Mouse (Mus musculus): ENCODE results near the gene Kcnip3. TPM values are rescaled to one million over a fixed set of nuclear protein-coding genes. Genes with fewer than 3 reads are reported as not detected.

Kcnip3 gene
- polyA plus RNA-seq, 1 experiment: 110 TPM

GRCm38 (mm10) chr2:127481841-127482532 lies 39.9 kb downstream of the Kcnip3 start:
- Histone ChIP-seq H3K27ac (ENCODE audit: insufficient read depth, low read length) (no peak overlapping the region), H3K4me1 (ENCODE audit: control insufficient read depth, insufficient read depth, low read length) (peaks cover 4% of the 10 kb centered on the region), H3K4me3 (ENCODE audit: insufficient read depth, low read length) (no peak overlapping the region)
- TF ChIP-seq POLR2A (IDR thresholded peaks at IDR 0.05; ENCODE audit: extremely low read depth, insufficient read depth, low read length): no peak
- no peak for TF ChIP-seq CTCF (IDR thresholded peaks at IDR 0.05; ENCODE audit: extremely low read depth, insufficient read depth, low read length)

- Histone ChIP-seq H3K4me1 (ENCODE audit: control insufficient read depth, insufficient read depth, low read length) (peaks cover 4% of the 10 kb centered on the region), H3K27ac (ENCODE audit: insufficient read depth, low read length) (no peak overlapping the region), H3K4me3 (ENCODE audit: insufficient read depth, low read length) (no peak overlapping the region)
- TF ChIP-seq POLR2A (IDR thresholded peaks at IDR 0.05; ENCODE audit: extremely low read depth, insufficient read depth, low read length) (no peak), CTCF (IDR thresholded peaks at IDR 0.05; ENCODE audit: extremely low read depth, insufficient read depth, low read length) (no peak)
Observed at GRCm38 (mm10) chr2:127479763-127480162, 42.1 kb downstream of the Kcnip3 start.

- TF ChIP-seq CTCF (IDR thresholded peaks at IDR 0.05; ENCODE audit: extremely low read depth, insufficient read depth, low read length) (no peak), POLR2A (IDR thresholded peaks at IDR 0.05; ENCODE audit: extremely low read depth, insufficient read depth, low read length) (no peak)
- H3K4me1 ChIP-seq (ENCODE audit: control insufficient read depth, insufficient read depth, low read length): peaks cover 4% of the 10 kb centered on the region
- H3K4me3 ChIP-seq (ENCODE audit: insufficient read depth, low read length): no peak overlapping the region
- H3K27ac ChIP-seq (ENCODE audit: insufficient read depth, low read length): no peak overlapping the region
Observed at GRCm38 (mm10) chr2:127479210-127479609, 42.7 kb downstream of the Kcnip3 start.

DNA sequence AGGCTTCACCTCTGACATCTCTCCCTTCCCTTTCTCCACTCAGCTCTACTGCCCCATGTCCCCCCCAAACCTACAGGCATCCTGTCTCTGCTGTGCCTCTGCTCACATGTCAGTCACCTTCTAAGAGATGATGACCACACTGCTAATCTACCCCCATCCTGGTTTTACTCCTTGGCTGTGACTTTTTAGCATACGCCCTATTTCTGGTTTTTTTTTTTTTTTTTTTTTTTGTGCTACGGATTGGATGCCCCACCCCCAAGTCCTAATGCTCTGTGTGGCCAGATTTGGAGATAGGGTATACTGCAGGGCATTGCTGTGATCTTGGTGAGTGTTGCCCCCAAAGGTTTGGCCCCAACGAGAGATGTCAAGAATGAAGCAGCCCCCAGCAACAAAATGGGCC lies 49.6 kb downstream of the Kcnip3 start:
- TF ChIP-seq POLR2A (IDR thresholded peaks at IDR 0.05; ENCODE audit: extremely low read depth, insufficient read depth, low read length) (no peak), CTCF (IDR thresholded peaks at IDR 0.05; ENCODE audit: extremely low read depth, insufficient read depth, low read length) (no peak)
- no peak overlapping the region for H3K4me3 ChIP-seq (ENCODE audit: insufficient read depth, low read length)
- peaks cover 4% of the 10 kb centered on the region for H3K4me1 ChIP-seq (ENCODE audit: control insufficient read depth, insufficient read depth, low read length)
- H3K27ac ChIP-seq (ENCODE audit: insufficient read depth, low read length): no peak overlapping the region

DNA sequence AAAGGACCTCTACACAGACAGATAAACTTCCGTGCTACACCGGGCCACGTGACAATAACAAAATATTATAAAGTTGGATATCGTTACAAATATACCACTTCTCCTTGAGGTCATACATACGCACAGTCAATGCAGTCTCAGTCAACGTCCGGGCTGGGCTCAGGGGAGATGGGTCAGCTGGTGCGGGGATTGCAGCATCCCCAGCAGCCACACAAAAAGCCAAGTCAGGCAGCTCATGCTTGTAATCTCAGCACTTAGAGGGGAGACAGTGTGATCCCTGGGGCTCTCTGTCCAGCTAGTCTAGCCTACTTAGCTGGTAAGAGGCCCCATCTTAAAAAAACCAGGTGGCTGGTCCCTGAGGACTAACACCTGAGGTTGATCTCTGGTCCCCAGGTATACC lies 50.6 kb downstream of the Kcnip3 start:
- H3K27ac ChIP-seq (ENCODE audit: insufficient read depth, low read length): no peak overlapping the region
- no peak overlapping the region for H3K4me3 ChIP-seq (ENCODE audit: insufficient read depth, low read length)
- TF ChIP-seq POLR2A (IDR thresholded peaks at IDR 0.05; ENCODE audit: extremely low read depth, insufficient read depth, low read length) (no peak), CTCF (IDR thresholded peaks at IDR 0.05; ENCODE audit: extremely low read depth, insufficient read depth, low read length) (no peak)
- H3K4me1 ChIP-seq (ENCODE audit: control insufficient read depth, insufficient read depth, low read length): peaks cover 4% of the 10 kb centered on the region

GRCm38 (mm10) chr2:127470661-127471060 lies 51.2 kb downstream of the Kcnip3 start:
- Histone ChIP-seq H3K27ac (ENCODE audit: insufficient read depth, low read length) (no peak overlapping the region), H3K4me3 (ENCODE audit: insufficient read depth, low read length) (no peak overlapping the region), H3K4me1 (ENCODE audit: control insufficient read depth, insufficient read depth, low read length) (peaks cover 4% of the 10 kb centered on the region)
- TF ChIP-seq POLR2A (IDR thresholded peaks at IDR 0.05; ENCODE audit: extremely low read depth, insufficient read depth, low read length): no peak
- no peak for TF ChIP-seq CTCF (IDR thresholded peaks at IDR 0.05; ENCODE audit: extremely low read depth, insufficient read depth, low read length)

GRCm38 (mm10) chr2:127470183-127470582 lies 51.7 kb downstream of the Kcnip3 start:
- H3K4me1 ChIP-seq (ENCODE audit: control insufficient read depth, insufficient read depth, low read length): peaks cover 4% of the 10 kb centered on the region
- no peak overlapping the region for H3K27ac ChIP-seq (ENCODE audit: insufficient read depth, low read length)
- no peak overlapping the region for H3K4me3 ChIP-seq (ENCODE audit: insufficient read depth, low read length)
- TF ChIP-seq POLR2A (IDR thresholded peaks at IDR 0.05; ENCODE audit: extremely low read depth, insufficient read depth, low read length) (no peak), CTCF (IDR thresholded peaks at IDR 0.05; ENCODE audit: extremely low read depth, insufficient read depth, low read length) (no peak)

GRCm38 (mm10) chr2:127462314-127462713 lies 59.6 kb downstream of the Kcnip3 start:
- no peak for TF ChIP-seq POLR2A (IDR thresholded peaks at IDR 0.05; ENCODE audit: extremely low read depth, insufficient read depth, low read length)
- TF ChIP-seq CTCF (IDR thresholded peaks at IDR 0.05; ENCODE audit: extremely low read depth, insufficient read depth, low read length): peak; percentile 82
- Histone ChIP-seq H3K27ac (ENCODE audit: insufficient read depth, low read length) (no peak overlapping the region), H3K4me1 (ENCODE audit: control insufficient read depth, insufficient read depth, low read length) (no peaks in the 10 kb centered on the region), H3K4me3 (ENCODE audit: insufficient read depth, low read length) (no peak overlapping the region)

DNA sequence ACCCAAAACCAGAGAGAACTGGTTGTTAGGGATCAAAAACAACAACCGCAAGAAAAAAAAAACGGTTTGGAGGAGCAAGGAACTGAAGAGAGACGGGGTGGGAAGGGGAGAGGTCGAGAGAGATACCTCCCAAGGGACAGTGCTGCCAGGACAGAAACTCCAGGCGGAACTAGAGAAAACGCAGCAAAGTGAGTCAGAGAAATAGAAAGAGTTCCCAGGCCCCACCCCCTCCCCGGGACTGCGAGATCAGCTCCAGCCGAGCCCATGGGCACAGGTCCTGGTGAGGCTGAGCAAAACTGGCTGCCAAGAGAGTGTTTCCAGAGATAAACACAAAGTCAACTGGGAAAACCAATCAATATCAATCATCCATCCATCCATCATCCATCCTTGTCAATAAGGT lies 60.5 kb downstream of the Kcnip3 start:
- TF ChIP-seq POLR2A (IDR thresholded peaks at IDR 0.05; ENCODE audit: extremely low read depth, insufficient read depth, low read length): no peak
- TF ChIP-seq CTCF (IDR thresholded peaks at IDR 0.05; ENCODE audit: extremely low read depth, insufficient read depth, low read length): no peak
- Histone ChIP-seq H3K27ac (ENCODE audit: insufficient read depth, low read length) (no peak overlapping the region), H3K4me1 (ENCODE audit: control insufficient read depth, insufficient read depth, low read length) (no peaks in the 10 kb centered on the region), H3K4me3 (ENCODE audit: insufficient read depth, low read length) (no peak overlapping the region)

DNA sequence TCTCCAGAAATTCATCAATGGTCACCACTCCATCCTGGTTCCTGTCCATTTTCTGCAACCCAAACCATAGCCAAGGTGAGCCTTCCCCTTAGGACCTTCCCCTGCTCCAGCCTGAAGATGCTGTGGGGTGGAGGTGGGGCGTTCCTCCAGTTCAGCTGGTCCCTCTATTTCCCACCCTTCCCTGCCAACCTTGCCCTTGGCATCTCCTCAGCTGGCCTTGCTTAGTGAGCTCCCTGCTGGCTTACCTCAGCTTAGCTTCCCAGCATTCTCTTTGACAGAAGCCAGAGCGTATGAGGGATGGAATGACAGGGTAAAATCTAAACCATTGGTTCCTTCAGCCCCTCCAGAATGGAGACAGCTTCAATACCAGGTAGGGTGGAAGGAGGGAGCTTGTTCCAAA lies 62.6 kb downstream of the Kcnip3 start:
- Histone ChIP-seq H3K4me1 (ENCODE audit: control insufficient read depth, insufficient read depth, low read length) (peaks cover 2% of the 10 kb centered on the region; the same call in 1 of the 2 replicates), H3K4me3 (ENCODE audit: insufficient read depth, low read length) (no peak overlapping the region), H3K27ac (ENCODE audit: insufficient read depth, low read length) (no peak overlapping the region)
- TF ChIP-seq POLR2A (IDR thresholded peaks at IDR 0.05; ENCODE audit: extremely low read depth, insufficient read depth, low read length): no peak
- no peak for TF ChIP-seq CTCF (IDR thresholded peaks at IDR 0.05; ENCODE audit: extremely low read depth, insufficient read depth, low read length)

Measured in cortical plate, adult 2 months (tissue).